Mouse (Mus musculus) liver (tissue): Measurements from ENCODE around the gene Ranbp2.
"Not testable (repeated sequence)": the region's sequence is repeated elsewhere in the genome, so short reads cannot be mapped to it uniquely, and the experiment has no call there.

ENCODE experiments used
- DNase-seq: peaks from one replicate; pipeline ENCODE4 v3.0.0-alpha.2; 2020; ENCODE audit warnings: mixed read lengths

The Ranbp2 gene

GRCm38 (mm10) chr10:58497320-58498284 is 50.9 kb downstream of the Ranbp2 start, which contains the start of gene Ccdc138:
TSS of gene Ccdc138 (plus strand) at chr10:58497948.
- DNase-seq: peak; percentile 94

DNA sequence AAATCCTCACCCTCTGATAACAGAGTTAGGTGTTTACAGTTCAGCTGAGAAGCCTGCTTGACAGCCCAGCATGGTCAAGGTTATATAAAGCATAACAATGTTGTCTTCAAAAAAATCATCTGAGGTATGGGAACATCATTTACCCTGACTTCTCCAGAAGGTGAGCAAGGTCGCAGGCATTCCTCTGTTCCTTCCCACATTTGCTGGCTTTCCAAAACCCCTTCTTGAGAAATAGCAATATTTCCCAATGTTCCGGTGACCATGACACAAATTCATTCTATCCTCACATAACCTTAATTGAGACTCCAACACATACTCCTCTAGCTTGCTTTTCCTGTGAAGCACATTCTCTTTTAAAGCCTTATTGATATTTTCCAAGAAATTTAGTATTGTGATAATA is 51.8 kb downstream of the Ranbp2 start:
- DNase-seq: no peak

GRCm38 (mm10) chr10:58529358-58529757 is 82.6 kb downstream of the Ranbp2 start:
- no peak for DNase-seq

DNA sequence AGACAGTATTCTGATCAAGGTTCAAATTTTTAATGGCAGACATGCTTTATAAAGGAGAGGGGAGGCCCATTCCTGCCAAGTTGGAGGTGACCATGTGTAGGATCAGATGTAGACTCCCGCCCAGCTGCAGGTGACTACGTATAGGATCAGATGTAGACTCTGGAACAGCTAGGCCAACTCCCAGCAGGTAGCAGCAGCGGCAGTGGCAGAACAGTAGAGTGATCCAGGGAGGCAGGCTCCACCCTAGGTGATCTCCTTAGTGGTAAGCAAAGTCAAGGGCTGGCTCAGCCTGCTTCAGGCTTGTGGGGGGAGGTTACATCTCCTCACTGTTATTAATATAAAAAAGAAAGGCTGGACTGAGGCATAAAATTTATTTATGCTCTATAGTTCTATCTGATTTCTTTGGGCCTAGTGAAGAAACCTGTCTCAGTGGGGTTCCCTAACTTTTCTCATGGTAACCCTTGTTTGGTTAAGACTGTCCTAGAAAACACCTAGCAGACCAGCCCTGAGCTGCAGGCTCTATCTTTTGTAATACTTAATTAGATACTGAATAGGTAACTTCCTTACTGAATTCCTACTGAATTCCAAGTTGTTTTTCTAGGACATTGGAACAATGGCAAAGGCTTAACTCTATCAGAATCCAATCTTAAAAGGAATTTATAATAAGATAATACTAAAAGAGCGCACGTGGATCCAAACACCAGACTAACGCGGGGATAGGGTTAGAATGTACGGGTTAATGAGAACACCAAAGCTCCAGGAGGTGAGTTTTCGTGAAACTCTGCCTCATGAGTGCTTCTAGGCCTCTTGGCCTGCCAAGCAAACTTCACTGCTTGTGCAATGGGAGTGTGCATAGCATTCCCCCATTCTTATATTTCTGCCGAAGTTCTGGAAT is 84.4 kb downstream of the Ranbp2 start:
- no peak for DNase-seq

DNA sequence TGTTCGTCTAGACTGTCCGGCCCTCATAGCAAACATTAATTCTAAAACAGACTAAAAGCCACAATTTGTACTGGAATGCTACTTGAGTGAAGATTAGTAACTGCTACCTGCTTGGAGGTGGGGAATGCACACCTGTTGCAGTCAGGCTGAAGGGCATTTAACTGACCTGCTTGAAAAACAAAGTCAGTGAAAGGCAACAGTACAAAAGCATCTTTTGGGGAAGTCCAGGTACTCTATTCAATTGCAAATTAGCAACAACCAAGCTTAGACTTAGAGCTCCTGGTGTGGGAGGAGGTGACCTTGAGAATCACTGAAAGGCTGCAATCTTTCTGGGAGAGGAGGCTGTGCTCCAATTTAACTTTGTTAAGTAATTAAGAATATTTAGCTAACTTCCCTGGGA is 85.5 kb downstream of the Ranbp2 start:
- no peak for DNase-seq

DNA sequence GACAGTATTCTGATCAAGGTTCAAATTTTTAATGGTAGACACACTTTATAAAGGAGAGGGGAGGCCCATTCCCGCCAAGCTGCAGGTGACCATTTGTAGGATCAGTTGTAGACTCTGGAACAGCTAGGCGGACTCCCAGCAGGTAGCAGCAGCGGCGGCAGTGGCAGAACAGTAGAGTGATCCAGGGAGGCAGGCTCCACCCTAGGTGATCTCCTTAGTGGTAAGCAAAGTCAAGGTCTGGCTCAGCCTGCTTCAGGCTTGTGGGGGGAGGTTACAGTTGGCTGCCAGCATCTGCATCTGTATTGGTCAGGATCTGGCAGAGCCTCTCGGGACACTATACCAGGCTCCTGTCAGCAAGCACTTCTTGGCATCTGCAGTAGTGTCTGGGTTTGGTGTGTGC is 89.6 kb downstream of the Ranbp2 start:
- not testable (repeated sequence) for DNase-seq

- no peak for DNase-seq
Observed at GRCm38 (mm10) chr10:58540613-58541012, 93.9 kb downstream of the Ranbp2 start.
